ENCODE assay signal across 15 mouse cellular contexts in genomic region chr12:102271447-102271846, GRCm38 (mm10). TPM values are rescaled to one million over a fixed set of nuclear protein-coding genes. Genes with fewer than 3 reads are reported as not detected.
DNase-seq lines count a peak whose midpoint lies in the region; ATAC-seq and TF ChIP-seq lines count a peak whose summit lies in the region.
"Had no signal": no experiment of that assay in that cellular context is flagged by ENCODE, and none has a peak within 500 bp of the region (broad histone marks: within the 10 kb centered on the region; RNA-seq: fewer than 3 reads in every experiment).

No protein-coding gene starts in this region.

- WGBS in lung, adult 2 months, result 57% methylated on average over 4 of the region's 4 CpGs
- 44% methylated on average over 4 of the region's 4 CpGs for WGBS in kidney, embryonic 15.5 days
- 82% methylated on average over 4 of the region's 4 CpGs for WGBS in hindbrain, embryonic 13.5 days

- no peaks in the 10 kb centered on the region for H3K36me3 ChIP-seq in kidney, embryonic 15.5 days
- no peaks in the 10 kb centered on the region for H3K36me3 ChIP-seq in hindbrain, embryonic 13.5 days
- H3K36me3 ChIP-seq: embryonic facial prominence, embryonic 15.5 days; limb, embryonic 12.5 days; lung, embryonic 15.5 days had no signal

- no peak for TF ChIP-seq POLR2A in lung, adult 2 months (IDR thresholded peaks at IDR 0.05; ENCODE audit: borderline replicate concordance, extremely low read depth, low read depth, low read length)

- H3K27me3 ChIP-seq in kidney, embryonic 15.5 days, result no peaks in the 10 kb centered on the region
- H3K27me3 ChIP-seq in hindbrain, embryonic 13.5 days, result no peaks in the 10 kb centered on the region
- H3K27me3 ChIP-seq: embryonic facial prominence, embryonic 15.5 days; limb, embryonic 12.5 days; lung, embryonic 15.5 days had no signal

- H3K27ac ChIP-seq in kidney, embryonic 15.5 days, result no peak overlapping the region
- no peak overlapping the region for H3K27ac ChIP-seq in hindbrain, embryonic 13.5 days
- H3K27ac ChIP-seq: embryonic facial prominence, embryonic 15.5 days; limb, embryonic 12.5 days; lung, embryonic 15.5 days had no signal

- no peak for TF ChIP-seq CTCF in lung, adult 2 months (IDR thresholded peaks at IDR 0.05; ENCODE audit: insufficient read depth, low read length)

- no peak overlapping the region for H3K9ac ChIP-seq in kidney, embryonic 15.5 days
- no peak overlapping the region for H3K9ac ChIP-seq in hindbrain, embryonic 13.5 days
- H3K9ac ChIP-seq: embryonic facial prominence, embryonic 15.5 days; forebrain, postnatal 0 days; limb, embryonic 12.5 days; lung, embryonic 15.5 days had no signal

- H3K9me3 ChIP-seq in kidney, embryonic 15.5 days (replicated peaks), result no peaks in the 10 kb centered on the region
- H3K9me3 ChIP-seq in hindbrain, embryonic 13.5 days, result no peaks in the 10 kb centered on the region
- H3K9me3 ChIP-seq: embryonic facial prominence, embryonic 15.5 days; limb, embryonic 12.5 days; lung, embryonic 15.5 days had no signal

- DNase-seq in adrenal gland, adult (ENCODE audit: inconsistent age in 2 of 2, low spot score in 1 of 2), result peak; percentile 59 to 85
- no peak for DNase-seq in adrenal gland, postnatal 4 days (ENCODE audit: low spot score in 2 of 2)
- peak; percentile 17 for DNase-seq in lung, adult 2 months
- no peak for DNase-seq in lung, postnatal 14 days
- DNase-seq in adrenal gland, postnatal 36 days, result peak; percentile 63 to 67
- DNase-seq in natural killer cell, adult 2 months (ENCODE audit: low spot score in 2 of 2), result no peak
- DNase-seq: forebrain, postnatal 0 days; thymus, adult 2 months had no signal

- peak; percentile 80 for ATAC-seq in kidney, embryonic 15.5 days (replicated peaks; ENCODE audit: low FRiP score)
- ATAC-seq in hindbrain, embryonic 13.5 days (ENCODE audit: low FRiP score), result no peak
- ATAC-seq: forebrain, postnatal 0 days; hindbrain, embryonic 16.5 days; midbrain, embryonic 16.5 days had no signal

- H3K4me1 ChIP-seq in lung, adult 2 months (ENCODE audit: control insufficient read depth, insufficient read depth, low read length), result 0 out of 2 replicates have a peak, but pooled peaks cover 4% of the 10 kb centered on the region
- peaks cover 16% of the 10 kb centered on the region for H3K4me1 ChIP-seq in kidney, embryonic 15.5 days
- no peaks in the 10 kb centered on the region for H3K4me1 ChIP-seq in hindbrain, embryonic 13.5 days (replicated peaks)
- H3K4me1 ChIP-seq: embryonic facial prominence, embryonic 15.5 days; limb, embryonic 12.5 days had no signal

- H3K4me3 ChIP-seq in lung, adult 2 months (replicated peaks; ENCODE audit: extremely low read depth, low read depth, low read length), result no peak overlapping the region
- no peak overlapping the region for H3K4me3 ChIP-seq in kidney, embryonic 15.5 days (replicated peaks)
- H3K4me3 ChIP-seq in hindbrain, embryonic 13.5 days, result no peak overlapping the region
- H3K4me3 ChIP-seq: embryonic facial prominence, embryonic 15.5 days; limb, embryonic 12.5 days; lung, embryonic 15.5 days had no signal

- no peak overlapping the region for H3K4me2 ChIP-seq in kidney, embryonic 15.5 days
- no peak overlapping the region for H3K4me2 ChIP-seq in hindbrain, embryonic 13.5 days
- H3K4me2 ChIP-seq: embryonic facial prominence, embryonic 15.5 days; limb, embryonic 12.5 days; lung, embryonic 15.5 days had no signal

RNA-seq across cellular contexts. Expression of gene Rin3, which starts 11.4 kb away (rescaled TPM):
- total RNA-seq in adrenal gland, postnatal 4 days (2021), result 10 to 100 TPM; 16.7 to 19.8 TPM
- polyA plus RNA-seq in lung, adult 2 months (2012; rRNA removed), result 40.9 and 41.5 TPM in 2 replicates
- 10 to 100 TPM in 1 of 2 experiments, 1 to 10 TPM in 1; 8.6 to 15.8 TPM for total RNA-seq in adrenal gland, postnatal 36 days (2021)
- polyA plus RNA-seq in kidney, embryonic 15.5 days (2015; fragmentation: Nextera tagmentation; extraction: Ambion mirVana), result 10.0 and 10.5 TPM in 2 replicates
- polyA plus RNA-seq in hindbrain, embryonic 13.5 days (2015; fragmentation: Nextera tagmentation; extraction: Ambion mirVana), result 3.4 and 4.2 TPM in 2 replicates

Comparison
In these comparisons a context has a peak if more than half of its experiments do, and no peak if none do; other contexts are left out.
1. DNase-seq: peak in adrenal gland, adult (2 of 2), lung, adult 2 months (single experiment) and adrenal gland, postnatal 36 days (2 of 2); none in adrenal gland, postnatal 4 days (0 of 2), lung, postnatal 14 days (single experiment) and natural killer cell, adult 2 months (0 of 2).